Mouse (Mus musculus) hindbrain, embryonic 14.5 days (tissue): Measurements from ENCODE around the gene Hint2. TPM values are rescaled to one million over a fixed set of nuclear protein-coding genes. Genes with fewer than 3 reads are reported as not detected.

Experiments
- ATAC-seq: fragments of 200-750 bp; cut with Nextera tagmentation; 2 replicates; pipeline ENCODE4 v1.8.0; 2017; ENCODE audit warnings: moderate number of reproducible peaks, mild to moderate bottlenecking, moderate TSS enrichment, moderate library complexity; ENCODE audit not compliant: low FRiP score
- DNase-seq: peaks from one replicate; pipeline ENCODE4 v3.0.0-alpha.2; 2015; ENCODE audit warnings: low spot score
- H3K27ac ChIP-seq: fragments of 300-500 bp; sonication (generic); 2 replicates; pipeline ENCODE4 v1.5.1; 2014; ENCODE audit warnings: mild to moderate bottlenecking, moderate library complexity
- H3K27me3 ChIP-seq: fragments of 300-500 bp; sonication (generic); 2 replicates; pipeline ENCODE4 v1.6.1; 2014; ENCODE audit warnings: mild to moderate bottlenecking, low read length, mixed read lengths; ENCODE audit not compliant: control insufficient read depth, insufficient read depth
- H3K36me3 ChIP-seq: fragments of 300-500 bp; sonication (generic); replicated peaks from 2 replicates; pipeline ENCODE4 v1.6.1; 2014; ENCODE audit not compliant: control insufficient read depth, insufficient read depth
- H3K4me1 ChIP-seq: fragments of 300-500 bp; sonication (generic); replicated peaks from 2 replicates; pipeline ENCODE4 v1.6.1; 2014; ENCODE audit warnings: antibody characterized with exemption, low read length, mixed read lengths; ENCODE audit not compliant: control insufficient read depth, insufficient read depth
- H3K4me2 ChIP-seq: fragments of 300-500 bp; sonication (generic); replicated peaks from 2 replicates; pipeline ENCODE4 v1.6.1; 2014; ENCODE audit warnings: mild to moderate bottlenecking, moderate library complexity
- H3K4me3 ChIP-seq: fragments of 300-500 bp; sonication (generic); replicated peaks from 2 replicates; pipeline ENCODE4 v1.5.1; 2014; ENCODE audit warnings: mild to moderate bottlenecking, low read length
- H3K9ac ChIP-seq: fragments of 300-500 bp; sonication (generic); 2 replicates; pipeline ENCODE4 v1.6.1; 2014
- H3K9me3 ChIP-seq: fragments of 300-500 bp; sonication (generic); 2 replicates; pipeline ENCODE4 v1.6.1; 2016; ENCODE audit warnings: low read length; ENCODE audit not compliant: control insufficient read depth
- whole genome bisulfite sequencing: fragments of 180-500 bp; shearing (Covaris S2); extraction: QIAGEN DNeasy Blood & Tissue Kit; methylation state at CpG from one replicate; pipeline ENCODE4 v1.1.7; 2014; 5-methylcytosine and 5-hydroxymethylcytosine counted together
- polyA plus RNA-seq: library from polyadenylated mRNA; unstranded; fragments of >200 nt; fragmentation: Nextera tagmentation; extraction: Ambion mirVana; gene quantifications from 2 replicates; pipeline ENCODE4 v1.2.1, GENCODE M21; 2014

Gene Hint2
- 70.1 and 77.0 TPM in 2 replicates for polyA plus RNA-seq

- peak within 1 kb of the TSS; percentile 80 for H3K4me3 ChIP-seq
- no peaks in the 10 kb centered on the region for H3K27me3 ChIP-seq
- H3K4me1 ChIP-seq: peaks cover 5% of the 10 kb centered on the region; the same call in 1 of the 2 replicates
- H3K4me2 ChIP-seq: peak within 1 kb of the TSS; percentile 65
- no peaks in the 10 kb centered on the region for H3K36me3 ChIP-seq
- ATAC-seq (peak; percentile 97), DNase-seq (peak; percentile 94)
- no peaks in the 10 kb centered on the region for H3K9me3 ChIP-seq
- peak within 1 kb of the TSS; percentile 90 for H3K9ac ChIP-seq
- peak within 1 kb of the TSS; percentile 95 for H3K27ac ChIP-seq
- under 1% methylated on average over 34 of the region's 34 CpGs for WGBS
Observed at GRCm38 (mm10) chr4:43656339-43657109, at the start of gene Hint2. Gene Hint2, minus strand, starts transcription at chr4:43656466.

DNA sequence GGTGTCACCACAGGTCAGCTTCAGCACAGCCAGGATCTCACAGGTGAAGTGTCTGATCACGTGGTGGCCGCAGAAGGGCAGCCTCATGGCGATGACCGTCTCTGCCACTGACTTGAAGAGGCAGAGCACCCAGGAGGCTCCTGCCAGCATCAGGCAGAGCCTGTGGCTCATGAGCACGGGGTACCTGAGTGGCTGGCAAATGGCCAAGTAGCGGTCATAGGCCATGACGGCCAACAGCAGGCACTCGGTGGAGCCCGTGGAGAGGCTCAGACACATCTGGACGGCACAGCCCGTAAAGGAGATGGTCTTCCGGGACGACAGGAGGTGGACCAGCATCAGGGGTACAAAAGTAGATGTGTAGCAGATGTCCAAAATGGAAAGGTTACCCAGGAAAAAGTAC is 49.7 kb upstream of the Hint2 start:
- 82% methylated on average over 13 of the region's 13 CpGs for WGBS
- DNase-seq (no peak), ATAC-seq (no peak)
- Histone ChIP-seq H3K9ac (no peak overlapping the region), H3K4me1 (no peaks in the 10 kb centered on the region), H3K27ac (no peak overlapping the region), H3K4me2 (no peak overlapping the region), H3K4me3 (no peak overlapping the region), H3K36me3 (no peaks in the 10 kb centered on the region), H3K27me3 (no peaks in the 10 kb centered on the region), H3K9me3 (no peaks in the 10 kb centered on the region)

DNA sequence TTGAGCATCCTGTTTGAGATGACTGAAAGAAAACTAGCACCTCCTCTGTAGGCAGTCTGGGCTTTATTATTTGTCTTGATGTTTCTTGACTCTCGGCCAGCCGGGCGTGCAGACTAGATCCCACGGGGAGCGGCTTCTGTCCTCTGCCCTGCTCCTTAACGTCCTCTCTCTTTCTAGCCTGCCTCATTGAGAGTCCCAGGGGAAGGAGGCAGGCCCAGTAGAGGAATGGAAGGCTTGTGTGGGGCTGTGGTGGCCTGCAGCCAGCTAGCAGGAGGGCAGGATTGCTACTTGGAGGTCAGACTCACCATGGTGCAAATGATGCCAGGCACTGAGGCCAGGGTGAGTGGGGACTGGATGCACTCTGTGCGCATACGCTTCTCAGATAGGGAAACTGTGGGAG is 47.6 kb upstream of the Hint2 start:
- Histone ChIP-seq H3K36me3 (no peaks in the 10 kb centered on the region), H3K4me1 (no peaks in the 10 kb centered on the region), H3K4me3 (no peak overlapping the region), H3K9me3 (no peaks in the 10 kb centered on the region), H3K27me3 (no peaks in the 10 kb centered on the region), H3K27ac (no peak overlapping the region), H3K9ac (no peak overlapping the region), H3K4me2 (no peak overlapping the region)
- ATAC-seq: no peak
- WGBS: 68% methylated on average over 8 of the region's 8 CpGs
- no peak for DNase-seq

- no peak for ATAC-seq
- H3K36me3 ChIP-seq: no peaks in the 10 kb centered on the region
- DNase-seq: no peak
- no peak overlapping the region for H3K4me3 ChIP-seq
- H3K27me3 ChIP-seq: no peaks in the 10 kb centered on the region
- no peaks in the 10 kb centered on the region for H3K4me1 ChIP-seq
- no peak overlapping the region for H3K27ac ChIP-seq
- no peak overlapping the region for H3K4me2 ChIP-seq
- H3K9ac ChIP-seq: no peak overlapping the region
- WGBS: 82% methylated on average over 6 of the region's 6 CpGs
- H3K9me3 ChIP-seq: no peaks in the 10 kb centered on the region
Observed at GRCm38 (mm10) chr4:43703439-43703838, 47.2 kb upstream of the Hint2 start.

DNA sequence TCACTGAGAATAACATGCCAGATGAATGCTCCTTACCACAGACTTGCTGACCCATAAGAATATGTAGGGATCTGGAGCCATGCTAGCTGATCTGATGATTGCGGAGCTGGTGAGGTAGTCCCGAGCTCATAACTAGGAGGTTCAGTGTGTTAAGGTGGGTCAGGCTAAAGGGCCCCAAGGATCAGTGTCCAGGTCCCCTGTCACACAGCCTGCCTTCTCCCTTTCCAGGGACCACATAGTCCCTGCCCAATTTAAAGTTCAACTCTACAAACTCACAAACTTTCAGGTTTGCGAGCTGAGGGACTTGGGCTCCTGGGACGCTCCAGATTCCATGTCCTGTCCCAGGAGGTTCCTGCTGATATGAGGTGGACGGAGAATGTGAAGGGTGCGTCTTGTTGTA is 44.4 kb upstream of the Hint2 start, which contains the start of gene Olfr70:
Gene Olfr70, minus strand, starts transcription at position 101 of the 400 bp plus-strand sequence.
- no peak within 1 kb of the TSS for H3K4me2 ChIP-seq
- no peaks in the 10 kb centered on the region for H3K36me3 ChIP-seq
- no peak for DNase-seq
- no peak within 1 kb of the TSS for H3K4me3 ChIP-seq
- no peak within 1 kb of the TSS for H3K9ac ChIP-seq
- H3K9me3 ChIP-seq: no peaks in the 10 kb centered on the region
- no peaks in the 10 kb centered on the region for H3K4me1 ChIP-seq
- H3K27ac ChIP-seq: no peak within 1 kb of the TSS
- no peak for ATAC-seq
- WGBS: 93% methylated on average over 6 of the region's 6 CpGs
- no peaks in the 10 kb centered on the region for H3K27me3 ChIP-seq

- DNase-seq: no peak
- Histone ChIP-seq H3K4me1 (no peaks in the 10 kb centered on the region), H3K27ac (no peak overlapping the region), H3K4me2 (no peak overlapping the region), H3K36me3 (0 out of 2 replicates have a peak, but pooled peaks cover 2% of the 10 kb centered on the region), H3K27me3 (no peaks in the 10 kb centered on the region), H3K4me3 (no peak overlapping the region), H3K9ac (no peak overlapping the region), H3K9me3 (no peaks in the 10 kb centered on the region)
- 81% methylated on average over 13 of the region's 13 CpGs for WGBS
- ATAC-seq: no peak
Observed at GRCm38 (mm10) chr4:43696561-43696960, 40.3 kb upstream of the Hint2 start.

- no peaks in the 10 kb centered on the region for H3K4me1 ChIP-seq
- DNase-seq (no peak), ATAC-seq (no peak)
- no peak overlapping the region for H3K27ac ChIP-seq
- no peaks in the 10 kb centered on the region for H3K9me3 ChIP-seq
- H3K9ac ChIP-seq: no peak overlapping the region
- peaks cover 10% of the 10 kb centered on the region for H3K36me3 ChIP-seq
- H3K4me2 ChIP-seq: no peak overlapping the region
- 30% methylated on average over 9 of the region's 9 CpGs for WGBS
- no peaks in the 10 kb centered on the region for H3K27me3 ChIP-seq
- H3K4me3 ChIP-seq: no peak overlapping the region
Observed at GRCm38 (mm10) chr4:43695249-43695671, 39.0 kb upstream of the Hint2 start.

GRCm38 (mm10) chr4:43694439-43695248 is 38.4 kb upstream of the Hint2 start:
- H3K36me3 ChIP-seq: peaks cover 16% of the 10 kb centered on the region
- no peak overlapping the region for H3K4me2 ChIP-seq
- H3K4me1 ChIP-seq: no peaks in the 10 kb centered on the region
- no peak overlapping the region for H3K27ac ChIP-seq
- H3K27me3 ChIP-seq: no peaks in the 10 kb centered on the region
- WGBS: 94% methylated on average over 1 of the region's 1 CpGs
- no peak for DNase-seq
- no peaks in the 10 kb centered on the region for H3K9me3 ChIP-seq
- no peak for ATAC-seq
- no peak overlapping the region for H3K4me3 ChIP-seq
- H3K9ac ChIP-seq: no peak overlapping the region

DNA sequence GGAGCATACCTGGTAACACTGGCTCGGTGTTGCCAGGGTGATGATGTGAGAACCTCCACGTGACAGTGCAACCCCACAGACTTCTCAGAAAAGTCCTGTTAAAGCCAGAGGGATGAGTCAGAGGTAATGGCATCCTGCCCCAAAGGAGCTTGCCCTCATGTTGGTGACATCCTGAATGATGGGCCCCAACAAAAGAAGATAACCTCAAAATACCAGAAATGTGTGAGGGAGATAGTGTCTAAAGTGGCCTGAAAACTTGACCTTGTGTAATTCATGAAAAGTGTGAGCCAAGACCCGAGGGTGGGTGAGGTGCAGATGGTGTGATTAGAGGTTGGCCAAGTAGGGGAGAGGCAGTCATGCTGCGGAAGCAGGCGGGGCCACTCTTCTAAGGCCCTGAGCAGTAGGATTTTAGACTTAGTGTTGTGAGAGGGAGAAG is 37.6 kb upstream of the Hint2 start:
- Histone ChIP-seq H3K27ac (no peak overlapping the region), H3K4me2 (no peak overlapping the region), H3K9me3 (no peaks in the 10 kb centered on the region), H3K4me1 (no peaks in the 10 kb centered on the region), H3K4me3 (no peak overlapping the region), H3K27me3 (no peaks in the 10 kb centered on the region), H3K36me3 (peaks cover 25% of the 10 kb centered on the region), H3K9ac (no peak overlapping the region)
- ATAC-seq (no peak), DNase-seq (no peak)
- 75% methylated on average over 5 of the region's 5 CpGs for WGBS
